Mouse (Mus musculus): Measurements from ENCODE around the gene Arhgef7. TPM values are rescaled to one million over a fixed set of nuclear protein-coding genes. Genes with fewer than 3 reads are reported as not detected.

Arhgef7 gene
- polyA plus RNA-seq, 1 experiment from 2014 or later: 27.7 TPM

DNA sequence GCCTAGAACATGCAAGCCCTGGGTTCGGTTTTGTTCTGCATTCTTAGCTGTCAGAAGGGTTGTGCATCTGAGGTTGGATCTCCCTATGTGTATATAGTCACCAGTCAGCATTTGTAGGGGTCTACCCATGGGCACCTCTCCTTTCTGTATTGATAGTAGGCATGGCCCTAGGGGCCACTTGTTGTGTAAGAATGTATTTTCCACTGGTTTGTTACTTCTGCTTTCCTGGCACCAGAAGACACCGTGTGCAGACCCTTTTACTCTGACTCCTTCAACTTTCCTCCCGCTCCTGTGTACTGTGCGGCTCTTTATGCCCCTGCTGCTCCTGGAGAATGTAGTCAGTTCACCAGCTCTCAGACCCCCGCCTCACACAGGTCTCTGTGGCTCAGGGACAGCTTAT lies 80.5 kb downstream of the Arhgef7 start:
- Histone ChIP-seq H3K27me3 (replicated peaks) (no peaks in the 10 kb centered on the region), H3K4me2 (replicated peaks) (no peak overlapping the region), H3K9ac (no peak overlapping the region), H3K36me3 (peaks cover 45% of the 10 kb centered on the region), H3K4me3 (replicated peaks) (no peak overlapping the region), H3K27ac (no peak overlapping the region), H3K9me3 (no peaks in the 10 kb centered on the region), H3K4me1 (replicated peaks) (0 out of 2 replicates have a peak, but pooled peaks cover 2% of the 10 kb centered on the region)
- no peak for ATAC-seq
- WGBS: 93% methylated on average over 5 of the region's 5 CpGs

- WGBS: 89% methylated on average over 5 of the region's 5 CpGs
- Histone ChIP-seq H3K27ac (no peak overlapping the region), H3K4me3 (replicated peaks) (no peak overlapping the region), H3K4me2 (replicated peaks) (no peak overlapping the region), H3K9ac (no peak overlapping the region), H3K27me3 (replicated peaks) (no peaks in the 10 kb centered on the region), H3K9me3 (no peaks in the 10 kb centered on the region), H3K36me3 (peaks cover 59% of the 10 kb centered on the region), H3K4me1 (replicated peaks) (0 out of 2 replicates have a peak, but pooled peaks cover 2% of the 10 kb centered on the region)
- ATAC-seq: no peak
Measured at GRCm38 (mm10) chr8:11810426-11810825, 82.9 kb downstream of the Arhgef7 start.

GRCm38 (mm10) chr8:11813801-11814200 lies 86.3 kb downstream of the Arhgef7 start:
- ATAC-seq: no peak
- H3K36me3 ChIP-seq: peaks cover 50% of the 10 kb centered on the region
- 67% methylated on average over 7 of the region's 7 CpGs for WGBS

DNA sequence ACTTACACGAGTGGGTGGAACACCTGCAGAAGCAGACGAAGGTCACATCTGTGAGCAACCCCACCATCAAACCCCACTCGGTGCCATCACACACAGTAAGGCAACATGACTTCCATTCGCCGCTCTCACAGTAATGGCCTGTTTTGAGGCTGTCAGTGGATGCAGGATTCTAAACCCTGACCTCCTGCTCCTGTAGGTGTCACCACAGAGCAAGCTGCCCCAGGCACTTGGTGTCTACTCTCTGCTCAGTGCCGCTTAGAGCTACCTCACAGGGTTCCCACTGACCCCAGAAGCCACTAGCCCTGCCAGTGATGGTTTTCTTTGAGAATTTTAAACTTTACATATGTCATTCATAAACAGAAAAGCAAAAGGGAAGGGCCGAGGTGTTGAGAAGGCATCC lies 87.7 kb downstream of the Arhgef7 start:
- Histone ChIP-seq H3K4me2 (replicated peaks) (no peak overlapping the region), H3K9ac (no peak overlapping the region), H3K36me3 (peaks cover 44% of the 10 kb centered on the region), H3K27me3 (replicated peaks) (no peaks in the 10 kb centered on the region), H3K27ac (no peak overlapping the region), H3K4me1 (replicated peaks) (no peaks in the 10 kb centered on the region), H3K4me3 (replicated peaks) (no peak overlapping the region), H3K9me3 (no peaks in the 10 kb centered on the region)
- WGBS: 84% methylated on average over 7 of the region's 7 CpGs
- ATAC-seq: no peak

More at GRCm38 (mm10) chr8:11813801-11814200, 86.3 kb downstream of the Arhgef7 start:
- H3K9ac ChIP-seq: no peak overlapping the region
- H3K4me3 ChIP-seq (replicated peaks): no peak overlapping the region
- H3K9me3 ChIP-seq: no peaks in the 10 kb centered on the region
- no peaks in the 10 kb centered on the region for H3K4me1 ChIP-seq (replicated peaks)
- H3K27me3 ChIP-seq (replicated peaks): no peaks in the 10 kb centered on the region
- no peak overlapping the region for H3K27ac ChIP-seq
- no peak overlapping the region for H3K4me2 ChIP-seq (replicated peaks)

DNA sequence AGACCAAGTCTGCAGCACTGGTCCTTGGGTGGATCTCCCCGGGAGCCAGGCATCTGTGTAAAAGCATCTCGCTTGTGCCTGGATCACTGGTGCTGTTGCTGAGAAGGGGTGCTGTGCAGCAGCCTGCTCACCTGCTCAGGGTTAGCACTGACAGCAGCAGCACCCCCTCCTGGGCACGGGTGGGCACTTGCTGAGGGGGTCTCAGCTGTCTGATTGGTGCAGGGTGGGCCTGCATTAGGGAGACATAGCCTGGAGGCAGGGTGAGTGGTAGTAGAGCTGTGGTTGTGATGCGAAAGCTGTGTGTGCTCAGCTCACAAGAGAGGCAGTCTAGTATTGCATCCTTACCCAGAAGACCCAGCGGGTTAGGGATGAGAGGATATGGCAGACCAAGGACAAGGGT lies 92.6 kb downstream of the Arhgef7 start:
- ATAC-seq: no peak
- Histone ChIP-seq H3K27me3 (replicated peaks) (no peaks in the 10 kb centered on the region), H3K36me3 (peaks cover 37% of the 10 kb centered on the region), H3K4me3 (replicated peaks) (no peak overlapping the region), H3K27ac (no peak overlapping the region), H3K4me2 (replicated peaks) (no peak overlapping the region), H3K4me1 (replicated peaks) (no peaks in the 10 kb centered on the region), H3K9me3 (no peaks in the 10 kb centered on the region), H3K9ac (no peak overlapping the region)
- 87% methylated on average over 5 of the region's 5 CpGs for WGBS

- 90% methylated on average over 5 of the region's 5 CpGs for WGBS
- Histone ChIP-seq H3K4me2 (replicated peaks) (no peak overlapping the region), H3K4me3 (replicated peaks) (no peak overlapping the region), H3K9ac (no peak overlapping the region), H3K9me3 (no peaks in the 10 kb centered on the region), H3K4me1 (replicated peaks) (no peaks in the 10 kb centered on the region), H3K27ac (no peak overlapping the region), H3K36me3 (peaks cover 36% of the 10 kb centered on the region), H3K27me3 (replicated peaks) (no peaks in the 10 kb centered on the region)
- ATAC-seq: no peak
Measured at GRCm38 (mm10) chr8:11820568-11820967, 93.0 kb downstream of the Arhgef7 start.

DNA sequence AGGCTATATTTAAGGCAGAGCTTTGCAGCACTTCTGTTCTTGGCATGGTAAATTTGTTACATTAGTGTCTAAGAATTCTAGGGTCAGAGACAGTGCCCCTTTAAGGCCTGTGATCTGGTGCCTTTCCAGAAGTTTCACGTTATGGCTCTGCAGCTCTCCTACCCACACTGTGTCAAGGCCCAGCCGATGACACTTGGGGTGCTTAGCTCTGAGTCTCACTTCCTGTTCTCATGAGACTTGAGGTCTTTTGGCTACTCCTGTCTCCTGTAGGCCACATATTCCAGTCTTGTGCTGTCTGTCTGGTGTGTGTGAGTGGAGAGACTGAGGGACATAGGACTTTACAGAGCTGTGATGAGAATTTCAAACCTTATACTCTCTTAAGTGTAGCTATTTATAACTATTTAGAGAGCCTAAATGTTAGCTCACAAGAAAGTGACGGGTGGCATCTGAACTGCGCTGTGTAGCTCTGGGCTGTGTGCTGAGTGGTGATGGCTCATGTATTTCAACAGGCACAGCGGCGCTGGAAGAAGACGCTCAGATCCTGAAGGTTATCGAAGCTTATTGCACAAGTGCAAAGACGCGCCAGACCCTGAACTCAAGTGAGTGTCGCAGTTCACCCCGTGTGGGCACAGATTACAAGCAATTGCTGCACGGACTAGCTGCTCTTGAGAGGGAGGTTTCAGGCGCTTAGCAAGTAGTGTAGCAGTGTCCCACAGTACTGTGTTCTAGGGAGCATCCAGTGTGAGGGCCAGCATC lies 94.1 kb downstream of the Arhgef7 start:
- WGBS: 89% methylated on average over 14 of the region's 14 CpGs
- H3K36me3 ChIP-seq: peaks cover 34% of the 10 kb centered on the region
- no peak overlapping the region for H3K4me2 ChIP-seq (replicated peaks)
- no peaks in the 10 kb centered on the region for H3K27me3 ChIP-seq (replicated peaks)
- H3K4me1 ChIP-seq (replicated peaks): no peaks in the 10 kb centered on the region
- no peak overlapping the region for H3K4me3 ChIP-seq (replicated peaks)
- ATAC-seq: no peak
- H3K9me3 ChIP-seq: no peaks in the 10 kb centered on the region
- H3K9ac ChIP-seq: no peak overlapping the region
- no peak overlapping the region for H3K27ac ChIP-seq

GRCm38 (mm10) chr8:11822550-11823060 lies 95.1 kb downstream of the Arhgef7 start:
- no peak for ATAC-seq
- Histone ChIP-seq H3K27ac (no peak overlapping the region), H3K4me3 (replicated peaks) (no peak overlapping the region), H3K27me3 (replicated peaks) (no peaks in the 10 kb centered on the region), H3K9me3 (no peaks in the 10 kb centered on the region), H3K4me2 (replicated peaks) (no peak overlapping the region), H3K36me3 (peaks cover 34% of the 10 kb centered on the region), H3K4me1 (replicated peaks) (no peaks in the 10 kb centered on the region), H3K9ac (no peak overlapping the region)
- WGBS: 54% methylated on average over 9 of the region's 9 CpGs

GRCm38 (mm10) chr8:11825756-11826155 lies 98.2 kb downstream of the Arhgef7 start:
- H3K36me3 ChIP-seq: peaks cover 16% of the 10 kb centered on the region
- H3K27ac ChIP-seq: no peak overlapping the region
- no peak for ATAC-seq
- H3K4me3 ChIP-seq (replicated peaks): no peak overlapping the region
- no peak overlapping the region for H3K9ac ChIP-seq
- H3K27me3 ChIP-seq (replicated peaks): no peaks in the 10 kb centered on the region
- H3K9me3 ChIP-seq: no peaks in the 10 kb centered on the region
- H3K4me2 ChIP-seq (replicated peaks): no peak overlapping the region
- no peaks in the 10 kb centered on the region for H3K4me1 ChIP-seq (replicated peaks)
- 62% methylated on average over 3 of the region's 3 CpGs for WGBS

DNA sequence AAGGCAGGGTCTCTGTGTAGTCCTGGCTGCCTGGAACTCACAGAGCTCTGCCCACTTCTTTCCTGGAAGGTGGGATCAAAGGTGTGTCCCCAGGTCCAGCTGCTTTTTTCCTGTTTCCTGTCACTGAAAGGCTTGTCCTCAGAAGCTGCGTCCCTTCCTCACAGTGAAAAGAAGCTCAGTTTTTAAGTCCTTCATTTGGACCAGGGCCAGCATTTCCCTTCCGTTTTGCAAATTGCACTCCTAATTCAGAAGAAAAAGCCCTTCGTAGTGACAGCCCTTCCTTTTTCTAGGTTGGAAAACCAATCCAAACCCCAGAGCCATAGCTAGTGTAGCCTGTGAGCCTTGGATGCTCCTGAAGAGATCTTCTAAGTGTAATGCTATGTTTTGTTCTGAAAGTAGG lies 99.8 kb downstream of the Arhgef7 start:
- WGBS: 72% methylated on average over 3 of the region's 3 CpGs
- no peak overlapping the region for H3K4me3 ChIP-seq (replicated peaks)
- no peak overlapping the region for H3K4me2 ChIP-seq (replicated peaks)
- no peak overlapping the region for H3K27ac ChIP-seq
- no peaks in the 10 kb centered on the region for H3K27me3 ChIP-seq (replicated peaks)
- no peak for ATAC-seq
- H3K9me3 ChIP-seq: no peaks in the 10 kb centered on the region
- H3K9ac ChIP-seq: no peak overlapping the region
- peaks cover 12% of the 10 kb centered on the region for H3K36me3 ChIP-seq
- no peaks in the 10 kb centered on the region for H3K4me1 ChIP-seq (replicated peaks)

- Histone ChIP-seq H3K9ac (no peak overlapping the region), H3K27ac (no peak overlapping the region), H3K27me3 (replicated peaks) (no peaks in the 10 kb centered on the region), H3K4me1 (replicated peaks) (no peaks in the 10 kb centered on the region), H3K36me3 (peaks cover 11% of the 10 kb centered on the region), H3K4me2 (replicated peaks) (no peak overlapping the region), H3K9me3 (no peaks in the 10 kb centered on the region), H3K4me3 (replicated peaks) (no peak overlapping the region)
- ATAC-seq: no peak
- WGBS: 87% methylated on average over 16 of the region's 16 CpGs
Measured at GRCm38 (mm10) chr8:11830214-11831046, 102.9 kb downstream of the Arhgef7 start.

- H3K9me3 ChIP-seq: no peaks in the 10 kb centered on the region
- H3K4me2 ChIP-seq (replicated peaks): no peak overlapping the region
- H3K27ac ChIP-seq: no peak overlapping the region
- no peaks in the 10 kb centered on the region for H3K27me3 ChIP-seq (replicated peaks)
- H3K9ac ChIP-seq: no peak overlapping the region
- no peaks in the 10 kb centered on the region for H3K4me1 ChIP-seq (replicated peaks)
- ATAC-seq: no peak
- WGBS: 89% methylated on average over 10 of the region's 10 CpGs
- peaks cover 10% of the 10 kb centered on the region for H3K36me3 ChIP-seq
- no peak overlapping the region for H3K4me3 ChIP-seq (replicated peaks)
Measured at GRCm38 (mm10) chr8:11831174-11831573, 103.7 kb downstream of the Arhgef7 start.
